Mouse (Mus musculus) ES-E14 (cell line): ENCODE results near the gene Iqsec1.

Experiments used
- CHD2 ChIP-seq: IDR thresholded peaks from 2 replicates; pipeline ENCODE4 v1.6.1; 2014; ENCODE audit warnings: mild to moderate bottlenecking, low read depth, low read length, inconsistent platforms
- HCFC1 ChIP-seq: IDR thresholded peaks from 2 replicates; pipeline ENCODE4 v1.6.1; 2012; ENCODE audit warnings: low read length, inconsistent platforms, borderline replicate concordance; ENCODE audit not compliant: insufficient read depth
- ZC3H11A ChIP-seq: IDR thresholded peaks from 2 replicates; pipeline ENCODE4 v1.6.1; 2012; ENCODE audit warnings: low read depth, mild to moderate bottlenecking, inconsistent platforms, low read length, borderline replicate concordance
- ZNF384 ChIP-seq: IDR thresholded peaks from 2 replicates; pipeline ENCODE4 v1.6.1; 2012; ENCODE audit warnings: low read depth, low read length, inconsistent platforms

DNA sequence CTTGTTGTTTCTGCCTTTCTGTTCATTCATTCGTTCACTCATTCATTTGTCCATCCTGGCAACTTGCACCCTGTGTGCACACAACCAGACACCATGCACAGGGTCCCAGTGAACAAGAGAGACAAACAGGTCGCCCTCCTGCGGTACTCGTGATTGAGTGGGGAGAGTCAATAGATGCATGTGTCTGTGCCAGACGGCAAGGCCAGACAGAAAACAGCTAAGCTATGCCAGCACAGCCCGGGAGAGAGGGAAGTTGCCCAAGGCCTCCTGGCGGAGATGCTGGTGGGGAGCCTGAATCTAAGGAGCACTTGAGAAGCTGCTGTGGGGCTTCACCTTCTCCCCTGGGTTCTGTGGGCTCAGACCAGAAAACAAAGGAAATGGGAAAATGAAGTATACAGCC lies 373.1 kb downstream of the Iqsec1 start:
- TF ChIP-seq ZC3H11A, result no peak
- no peak for TF ChIP-seq HCFC1
- no peak for TF ChIP-seq CHD2
- no peak for TF ChIP-seq ZNF384
